Mouse (Mus musculus): ENCODE data around the gene Eno3. TPM values are rescaled to one million over a fixed set of nuclear protein-coding genes. Genes with fewer than 3 reads are reported as not detected.

The Eno3 gene
- polyA plus RNA-seq, 1 experiment from 2014 or later: 5.9 TPM

DNA sequence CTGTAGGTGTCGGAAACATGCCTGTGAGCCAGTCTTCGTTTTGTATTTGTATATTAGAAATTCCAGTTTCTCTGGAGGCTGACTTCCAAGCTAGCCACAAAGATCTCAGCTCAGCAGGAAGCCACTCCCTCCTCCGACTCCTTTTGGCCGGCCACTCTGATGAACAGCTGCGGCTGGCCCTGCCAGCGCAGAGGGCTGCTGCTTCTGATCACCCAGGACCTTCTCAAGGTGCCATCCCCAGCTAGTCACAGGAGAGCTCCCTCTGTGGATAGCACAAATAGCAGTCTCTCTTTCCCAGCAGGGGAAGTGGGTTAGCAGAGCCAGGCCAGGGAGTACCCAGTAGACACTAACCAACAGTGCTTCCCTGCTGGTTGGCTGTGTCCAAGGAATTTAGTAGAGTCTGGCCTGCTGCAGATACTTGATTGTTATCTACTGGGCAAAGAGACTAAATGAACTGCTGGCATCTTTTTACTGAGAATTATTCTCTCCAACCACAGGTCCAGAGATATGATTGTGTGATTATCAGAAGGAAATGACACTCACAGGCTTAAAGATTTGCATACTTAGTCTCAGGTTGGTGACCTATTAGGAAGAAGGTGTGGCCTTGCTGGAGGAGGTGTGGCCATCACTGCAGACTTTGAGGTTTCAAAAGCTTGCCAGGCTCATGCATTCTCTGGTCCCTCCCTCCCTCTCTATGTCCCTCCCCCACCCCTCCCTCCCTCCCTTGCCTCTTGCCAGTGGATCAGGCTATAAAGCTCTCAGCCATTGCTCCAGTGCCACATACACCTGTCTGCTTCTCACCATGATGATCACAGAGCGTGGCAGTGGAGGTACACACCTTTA is 34.8 kb upstream of the Eno3 start:
- Histone ChIP-seq H3K36me3 (ENCODE audit: control insufficient read depth, insufficient read depth, low read length) (no peaks in the 10 kb centered on the region), H3K9me3 (replicated peaks; ENCODE audit: control insufficient read depth, low read length) (no peaks in the 10 kb centered on the region), H3K4me3 (ENCODE audit: low read depth, low read length) (no peak overlapping the region), H3K4me1 (ENCODE audit: control insufficient read depth, insufficient read depth, low read length) (no peaks in the 10 kb centered on the region), H3K27ac (ENCODE audit: low read depth, low read length) (no peak overlapping the region), H3K4me2 (ENCODE audit: low read length) (no peak overlapping the region), H3K9ac (ENCODE audit: low read length) (no peak overlapping the region; the same call in 1 of the 2 replicates), H3K27me3 (replicated peaks; ENCODE audit: control insufficient read depth, insufficient read depth, low read length) (no peaks in the 10 kb centered on the region)
- WGBS: 46% methylated on average over 7 of the region's 7 CpGs
- DNase-seq (ENCODE audit: low spot score) (no peak), ATAC-seq (no peak)

DNA sequence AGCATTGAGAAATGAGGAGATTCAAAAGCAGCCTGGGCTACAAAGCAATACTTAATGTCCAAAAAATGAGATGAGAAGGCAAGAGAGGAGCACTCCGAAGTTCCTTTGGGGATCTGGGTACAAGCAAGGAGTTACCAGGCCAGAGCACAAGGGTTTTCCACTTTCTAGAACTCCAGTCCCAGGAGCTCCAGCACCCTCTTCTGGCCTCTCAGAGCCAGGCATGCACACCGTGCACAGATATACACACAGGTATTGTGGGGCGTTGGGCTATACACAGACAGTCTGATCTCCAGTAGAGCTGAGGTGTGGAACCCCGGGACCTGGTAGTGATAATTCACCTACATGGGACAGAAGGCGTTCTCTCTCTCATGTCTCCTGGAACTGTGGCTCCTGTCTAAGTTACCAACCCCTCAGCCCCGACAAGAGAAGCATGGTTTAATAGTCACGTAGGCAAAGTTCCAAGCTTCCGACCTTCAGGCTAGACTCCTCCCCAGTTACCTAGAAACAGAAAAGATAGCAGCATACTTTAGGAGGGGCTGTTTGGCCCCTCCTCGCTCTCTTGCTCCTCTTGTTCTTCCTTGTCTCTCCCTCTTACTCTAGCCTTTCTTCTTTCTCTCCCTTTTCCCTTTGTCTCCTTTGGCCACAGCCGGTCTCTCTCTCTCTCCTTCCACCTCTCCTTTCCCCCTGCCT is 33.8 kb upstream of the Eno3 start:
- H3K9ac ChIP-seq (ENCODE audit: low read length): no peak overlapping the region
- H3K27me3 ChIP-seq (replicated peaks; ENCODE audit: control insufficient read depth, insufficient read depth, low read length): no peaks in the 10 kb centered on the region
- ATAC-seq (no peak), DNase-seq (ENCODE audit: low spot score) (no peak)
- H3K4me2 ChIP-seq (ENCODE audit: low read length): no peak overlapping the region
- no peaks in the 10 kb centered on the region for H3K4me1 ChIP-seq (ENCODE audit: control insufficient read depth, insufficient read depth, low read length)
- no peak overlapping the region for H3K27ac ChIP-seq (ENCODE audit: low read depth, low read length)
- H3K9me3 ChIP-seq (replicated peaks; ENCODE audit: control insufficient read depth, low read length): no peaks in the 10 kb centered on the region
- no peak overlapping the region for H3K4me3 ChIP-seq (ENCODE audit: low read depth, low read length)
- no peaks in the 10 kb centered on the region for H3K36me3 ChIP-seq (ENCODE audit: control insufficient read depth, insufficient read depth, low read length)
- 84% methylated on average over 10 of the region's 10 CpGs for WGBS

DNA sequence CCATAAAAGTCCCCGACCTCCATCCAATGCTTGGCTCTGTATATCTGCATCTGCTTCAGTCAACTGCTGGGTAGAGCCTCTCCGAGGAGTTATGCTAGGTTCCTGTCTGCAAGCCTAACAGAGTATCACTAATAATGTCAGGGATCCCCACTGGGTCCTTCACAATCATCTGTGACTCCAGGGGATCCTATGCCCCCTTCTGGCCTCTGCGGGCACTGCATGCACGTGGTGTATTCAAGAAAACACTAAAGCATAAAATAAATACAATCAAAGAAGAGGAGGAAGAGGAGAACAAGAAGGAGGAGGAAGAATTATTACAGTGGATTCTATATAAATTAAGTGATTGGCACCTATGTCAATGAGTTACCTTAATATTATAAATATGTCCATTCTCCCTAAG is 31.5 kb upstream of the Eno3 start:
- Histone ChIP-seq H3K4me2 (ENCODE audit: low read length) (no peak overlapping the region), H3K27me3 (replicated peaks; ENCODE audit: control insufficient read depth, insufficient read depth, low read length) (no peaks in the 10 kb centered on the region), H3K27ac (ENCODE audit: low read depth, low read length) (no peak overlapping the region), H3K9me3 (replicated peaks; ENCODE audit: control insufficient read depth, low read length) (no peaks in the 10 kb centered on the region), H3K9ac (ENCODE audit: low read length) (no peak overlapping the region), H3K36me3 (ENCODE audit: control insufficient read depth, insufficient read depth, low read length) (no peaks in the 10 kb centered on the region), H3K4me3 (ENCODE audit: low read depth, low read length) (no peak overlapping the region), H3K4me1 (ENCODE audit: control insufficient read depth, insufficient read depth, low read length) (no peaks in the 10 kb centered on the region)
- ATAC-seq (no peak), DNase-seq (ENCODE audit: low spot score) (peak; percentile 64)
- WGBS: 47% methylated on average over 4 of the region's 4 CpGs

DNA sequence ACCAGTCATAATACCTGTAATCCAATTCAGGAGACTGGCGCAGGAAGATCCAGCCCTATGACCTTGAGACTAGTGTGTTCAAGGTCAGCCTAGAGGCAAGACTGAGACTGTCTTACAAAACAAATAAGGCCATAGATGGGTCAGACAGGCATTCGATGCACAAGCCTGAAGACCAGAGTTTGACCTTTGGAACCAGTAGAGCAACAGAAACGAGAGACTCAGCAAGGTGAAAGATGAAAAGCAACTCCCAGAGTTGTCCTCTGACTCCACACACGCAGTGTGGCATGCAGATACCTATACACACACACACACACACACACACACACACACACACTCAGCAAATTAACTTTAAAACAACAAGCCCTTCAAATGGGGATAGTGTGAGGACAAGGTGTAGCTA is 30.1 kb upstream of the Eno3 start:
- ATAC-seq (no peak), DNase-seq (ENCODE audit: low spot score) (no peak)
- Histone ChIP-seq H3K36me3 (ENCODE audit: control insufficient read depth, insufficient read depth, low read length) (no peaks in the 10 kb centered on the region), H3K9ac (ENCODE audit: low read length) (no peak overlapping the region), H3K4me2 (ENCODE audit: low read length) (no peak overlapping the region), H3K4me1 (ENCODE audit: control insufficient read depth, insufficient read depth, low read length) (no peaks in the 10 kb centered on the region), H3K27me3 (replicated peaks; ENCODE audit: control insufficient read depth, insufficient read depth, low read length) (no peaks in the 10 kb centered on the region), H3K27ac (ENCODE audit: low read depth, low read length) (no peak overlapping the region), H3K9me3 (replicated peaks; ENCODE audit: control insufficient read depth, low read length) (no peaks in the 10 kb centered on the region), H3K4me3 (ENCODE audit: low read depth, low read length) (no peak overlapping the region)
- 77% methylated on average over 4 of the region's 4 CpGs for WGBS

DNA sequence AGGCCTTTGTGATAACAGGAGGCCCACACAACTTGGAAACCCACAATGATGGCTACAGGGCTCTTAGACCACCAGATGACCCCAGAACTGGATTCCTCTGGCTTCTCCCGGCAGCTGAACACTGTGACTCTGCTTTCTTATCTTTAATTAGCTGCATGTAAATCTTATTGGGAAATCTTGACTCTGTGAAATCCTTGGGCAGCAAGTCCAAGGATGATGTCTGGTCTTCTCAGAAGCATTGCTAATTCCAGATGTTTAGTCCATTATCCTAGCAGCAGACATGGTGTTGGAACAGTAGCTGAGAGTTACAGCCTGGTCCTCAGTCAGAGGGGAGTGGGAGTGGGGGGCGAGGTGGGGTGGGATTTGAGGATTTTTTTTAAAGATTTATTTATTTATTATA is 28.6 kb upstream of the Eno3 start:
- H3K9me3 ChIP-seq (replicated peaks; ENCODE audit: control insufficient read depth, low read length): no peaks in the 10 kb centered on the region
- no peak overlapping the region for H3K4me2 ChIP-seq (ENCODE audit: low read length)
- no peak overlapping the region for H3K27ac ChIP-seq (ENCODE audit: low read depth, low read length)
- H3K4me1 ChIP-seq (ENCODE audit: control insufficient read depth, insufficient read depth, low read length): no peaks in the 10 kb centered on the region
- no peak for ATAC-seq
- H3K9ac ChIP-seq (ENCODE audit: low read length): no peak overlapping the region
- H3K36me3 ChIP-seq (ENCODE audit: control insufficient read depth, insufficient read depth, low read length): no peaks in the 10 kb centered on the region
- H3K4me3 ChIP-seq (ENCODE audit: low read depth, low read length): no peak overlapping the region
- no peak for DNase-seq (ENCODE audit: low spot score)
- H3K27me3 ChIP-seq (replicated peaks; ENCODE audit: control insufficient read depth, insufficient read depth, low read length): no peaks in the 10 kb centered on the region
- 79% methylated on average over 2 of the region's 2 CpGs for WGBS

DNA sequence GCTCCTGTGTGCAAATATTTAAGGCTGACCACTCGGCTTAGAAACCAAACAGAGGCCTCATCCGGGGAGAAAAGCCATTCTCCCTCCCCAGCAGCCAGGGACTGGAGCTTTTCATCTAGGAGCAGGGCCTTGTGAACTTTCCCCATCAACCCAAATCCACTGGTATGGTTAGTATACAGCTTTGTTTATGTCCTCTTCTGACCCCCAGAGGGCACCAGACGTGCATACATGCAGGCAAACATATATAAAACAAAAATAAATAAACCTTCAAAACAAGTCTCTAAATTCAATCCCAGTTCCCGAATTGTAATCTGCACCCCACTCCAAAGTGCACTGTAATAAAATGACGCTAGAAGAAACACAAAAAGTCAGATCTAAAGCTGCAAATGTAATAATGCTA is 27.4 kb upstream of the Eno3 start:
- ATAC-seq: no peak
- no peak overlapping the region for H3K9ac ChIP-seq (ENCODE audit: low read length)
- no peaks in the 10 kb centered on the region for H3K4me1 ChIP-seq (ENCODE audit: control insufficient read depth, insufficient read depth, low read length)
- no peak for DNase-seq (ENCODE audit: low spot score)
- no peaks in the 10 kb centered on the region for H3K9me3 ChIP-seq (replicated peaks; ENCODE audit: control insufficient read depth, low read length)
- no peaks in the 10 kb centered on the region for H3K36me3 ChIP-seq (ENCODE audit: control insufficient read depth, insufficient read depth, low read length)
- H3K4me2 ChIP-seq (ENCODE audit: low read length): no peak overlapping the region
- 58% methylated on average over 5 of the region's 5 CpGs for WGBS
- no peak overlapping the region for H3K27ac ChIP-seq (ENCODE audit: low read depth, low read length)
- H3K27me3 ChIP-seq (replicated peaks; ENCODE audit: control insufficient read depth, insufficient read depth, low read length): no peaks in the 10 kb centered on the region
- no peak overlapping the region for H3K4me3 ChIP-seq (ENCODE audit: low read depth, low read length)

DNA sequence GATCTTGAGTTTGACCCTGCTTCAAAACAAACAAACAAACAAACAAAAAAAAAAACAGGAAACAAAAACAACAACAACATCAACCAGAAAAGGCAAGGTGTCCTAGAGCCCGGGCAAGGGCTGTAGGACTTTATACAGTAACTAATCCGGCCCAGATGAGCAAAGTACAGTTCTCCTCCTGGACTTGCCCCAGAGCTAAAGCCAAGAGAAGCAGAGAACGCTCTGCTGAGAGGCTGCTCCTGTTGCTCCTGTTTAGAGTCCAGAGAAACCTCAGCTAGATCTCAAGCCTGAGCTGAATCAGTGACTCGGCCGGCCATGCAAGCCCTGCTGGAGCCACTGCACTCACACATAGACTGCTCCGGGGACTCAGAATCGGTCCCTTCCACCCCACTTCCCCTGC is 26.9 kb upstream of the Eno3 start:
- ATAC-seq: no peak

DNA sequence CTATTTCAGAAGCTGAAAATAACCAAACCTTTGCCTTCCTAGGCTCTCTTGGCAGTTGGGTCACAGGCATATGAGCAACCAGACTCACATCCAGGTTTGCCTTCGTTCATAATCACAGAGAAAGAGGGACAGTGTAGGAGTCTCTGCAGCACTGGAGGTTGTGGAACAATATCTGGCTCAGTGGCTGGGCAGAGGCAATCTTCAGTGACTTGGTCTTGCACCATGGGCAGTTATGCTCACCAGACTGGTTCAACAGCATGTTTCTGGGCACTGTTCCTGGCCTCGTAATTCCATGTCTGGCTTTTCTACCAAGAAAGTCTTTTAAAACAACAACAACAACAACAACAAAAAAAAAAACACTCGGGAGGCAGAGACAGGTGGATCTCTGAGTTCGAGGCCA is 21.4 kb upstream of the Eno3 start:
- no peak overlapping the region for H3K4me3 ChIP-seq (ENCODE audit: low read depth, low read length)
- no peak overlapping the region for H3K4me2 ChIP-seq (ENCODE audit: low read length)
- no peak overlapping the region for H3K27ac ChIP-seq (ENCODE audit: low read depth, low read length)
- H3K9ac ChIP-seq (ENCODE audit: low read length): no peak overlapping the region
- WGBS: 79% methylated on average over 4 of the region's 4 CpGs
- ATAC-seq (no peak), DNase-seq (ENCODE audit: low spot score) (no peak)
- H3K9me3 ChIP-seq (replicated peaks; ENCODE audit: control insufficient read depth, low read length): no peaks in the 10 kb centered on the region
- H3K4me1 ChIP-seq (ENCODE audit: control insufficient read depth, insufficient read depth, low read length): no peaks in the 10 kb centered on the region
- H3K27me3 ChIP-seq (replicated peaks; ENCODE audit: control insufficient read depth, insufficient read depth, low read length): no peaks in the 10 kb centered on the region
- H3K36me3 ChIP-seq (ENCODE audit: control insufficient read depth, insufficient read depth, low read length): no peaks in the 10 kb centered on the region

More for the DNA sequence above, 26.9 kb upstream of the Eno3 start:
- Histone ChIP-seq H3K4me1 (ENCODE audit: control insufficient read depth, insufficient read depth, low read length) (no peaks in the 10 kb centered on the region), H3K27ac (ENCODE audit: low read depth, low read length) (no peak overlapping the region), H3K9ac (ENCODE audit: low read length) (no peak overlapping the region), H3K27me3 (replicated peaks; ENCODE audit: control insufficient read depth, insufficient read depth, low read length) (no peaks in the 10 kb centered on the region), H3K36me3 (ENCODE audit: control insufficient read depth, insufficient read depth, low read length) (no peaks in the 10 kb centered on the region), H3K4me2 (ENCODE audit: low read length) (no peak overlapping the region), H3K9me3 (replicated peaks; ENCODE audit: control insufficient read depth, low read length) (no peaks in the 10 kb centered on the region), H3K4me3 (ENCODE audit: low read depth, low read length) (no peak overlapping the region)
- DNase-seq (ENCODE audit: low spot score): no peak
- WGBS: 70% methylated on average over 7 of the region's 7 CpGs

DNA sequence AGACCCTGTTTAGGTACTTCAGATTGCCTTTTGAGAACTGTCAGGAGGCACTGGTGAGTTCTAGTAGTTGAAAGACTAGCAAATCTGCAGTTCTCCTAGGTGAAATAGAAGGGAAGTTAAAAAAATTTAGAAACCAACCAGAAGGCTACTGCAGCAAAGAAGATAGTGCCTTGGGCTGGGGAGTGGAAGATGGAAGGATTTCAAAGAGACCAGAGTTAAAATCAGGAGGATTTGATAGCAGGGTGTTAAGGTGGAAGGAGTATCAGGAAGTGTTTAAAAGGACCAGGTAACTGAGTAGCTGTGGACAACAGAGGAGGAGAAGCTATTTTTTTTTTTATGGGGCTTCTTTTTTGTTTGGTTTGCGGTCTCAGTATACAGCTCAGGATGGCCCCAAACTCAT is 19.2 kb upstream of the Eno3 start:
- H3K9me3 ChIP-seq (replicated peaks; ENCODE audit: control insufficient read depth, low read length): no peaks in the 10 kb centered on the region
- 100% methylated on average over 1 of the region's 1 CpGs for WGBS
- H3K27ac ChIP-seq (ENCODE audit: low read depth, low read length): no peak overlapping the region
- no peaks in the 10 kb centered on the region for H3K4me1 ChIP-seq (ENCODE audit: control insufficient read depth, insufficient read depth, low read length)
- H3K36me3 ChIP-seq (ENCODE audit: control insufficient read depth, insufficient read depth, low read length): peaks cover 4% of the 10 kb centered on the region; the same call in 1 of the 2 replicates
- ATAC-seq (no peak), DNase-seq (ENCODE audit: low spot score) (no peak)
- H3K4me2 ChIP-seq (ENCODE audit: low read length): no peak overlapping the region
- H3K9ac ChIP-seq (ENCODE audit: low read length): no peak overlapping the region
- H3K27me3 ChIP-seq (replicated peaks; ENCODE audit: control insufficient read depth, insufficient read depth, low read length): no peaks in the 10 kb centered on the region
- no peak overlapping the region for H3K4me3 ChIP-seq (ENCODE audit: low read depth, low read length)
